Mouse (Mus musculus) G1E (cell line): ENCODE measurements around the gene 1810062G17Rik. TPM values are rescaled to one million over a fixed set of nuclear protein-coding genes. Genes with fewer than 3 reads are reported as not detected.

Source experiments
- ATAC-seq: 2 replicates; pipeline ENCODE4 v1.8.0; 2016; ENCODE audit warnings: mild to moderate bottlenecking; ENCODE audit not compliant: insufficient number of reproducible peaks, poor library complexity, low FRiP score, severe bottlenecking; ENCODE audit errors: extremely low read depth
- DNase-seq: peaks from one replicate; pipeline ENCODE4 v3.0.0; 2012; ENCODE audit warnings: low spot score
- H3K27me3 ChIP-seq: 2 replicates; pipeline ENCODE4 v1.6.1; 2012; ENCODE audit warnings: mild to moderate bottlenecking, low read length, inconsistent platforms; ENCODE audit not compliant: insufficient read depth
- H3K36me3 ChIP-seq: replicated peaks from 2 replicates; pipeline ENCODE3; 2012; ENCODE audit warnings: mild to moderate bottlenecking, inconsistent platforms
- H3K4me1 ChIP-seq: 2 replicates; pipeline ENCODE4 v1.6.1; 2012; ENCODE audit warnings: low read depth, low read length, inconsistent platforms, mixed read lengths; ENCODE audit not compliant: insufficient read depth
- H3K4me3 ChIP-seq: 2 replicates; pipeline ENCODE4 v1.5.1; 2012; ENCODE audit warnings: low read depth, mild to moderate bottlenecking, inconsistent platforms, low read length, moderate library complexity, mixed read lengths
- H3K9me3 ChIP-seq: replicated peaks from 2 replicates; pipeline ENCODE4 v1.6.1; 2012; ENCODE audit warnings: inconsistent platforms
- CTCF ChIP-seq: IDR thresholded peaks from 2 replicates; pipeline ENCODE4 v1.5.1; 2012; ENCODE audit warnings: low read depth, low read length, inconsistent platforms, mixed read lengths
- GATA1 ChIP-seq: IDR thresholded peaks from 2 replicates; pipeline ENCODE4 v1.6.1; 2012; ENCODE audit warnings: borderline replicate concordance, low read length, inconsistent platforms, mixed read lengths
- GATA2 ChIP-seq: IDR thresholded peaks from 2 replicates; pipeline ENCODE4 v1.6.1; 2012; ENCODE audit warnings: low read depth, low read length, inconsistent platforms, borderline replicate concordance
- POLR2AphosphoS5 ChIP-seq: IDR thresholded peaks from 2 replicates; pipeline ENCODE4 v1.6.1; 2012; ENCODE audit warnings: low read depth, low read length, inconsistent platforms; ENCODE audit not compliant: insufficient replicate concordance
- TAL1 ChIP-seq: conservative IDR thresholded peaks from 2 replicates; pipeline ENCODE4 v1.6.1; 2012; ENCODE audit warnings: low read depth, low read length, inconsistent platforms, mixed read lengths
- polyA plus RNA-seq: library from polyadenylated mRNA; stranded (reverse); fragments of >175 nt; gene quantifications from 2 replicates; pipeline ENCODE4 v1.2.3, GENCODE M21; 2012
- total RNA-seq, 2 experiments: library from RNA; stranded (forward) in 1 of 2; stranded (reverse) in 1 of 2; fragments of 200-1000 nt in 1 of 2; fragments of >200 nt in 1 of 2; fragmentation: Nextera tagmentation in 1 of 2; gene quantifications; 2 replicates each; pipeline ENCODE4 v1.2.3; 2014 to 2017

1810062G17Rik gene
- total and polyA plus RNA-seq, 3 experiments: 0.44 TPM; not detected in 2

- H3K27me3 ChIP-seq: no peaks in the 10 kb centered on the region
- ATAC-seq (no peak), DNase-seq (no peak)
- peaks cover 59% of the 10 kb centered on the region for H3K36me3 ChIP-seq
- H3K9me3 ChIP-seq: no peaks in the 10 kb centered on the region
- no peak overlapping the region for H3K4me3 ChIP-seq
- TF ChIP-seq GATA1 (no peak), TAL1 (no peak), POLR2AphosphoS5 (no peak), GATA2 (no peak), CTCF (no peak)
- peaks cover 38% of the 10 kb centered on the region for H3K4me1 ChIP-seq
These were observed 13.9 kb upstream of the 1810062G17Rik start for GRCm38 (mm10) chr3:36461819-36462218.

- TF ChIP-seq GATA1 (no peak), POLR2AphosphoS5 (no peak), GATA2 (no peak), CTCF (no peak)
- H3K4me3 ChIP-seq: no peak overlapping the region
- peaks cover 43% of the 10 kb centered on the region for H3K4me1 ChIP-seq
- ATAC-seq (no peak), DNase-seq (no peak)
- H3K27me3 ChIP-seq: no peaks in the 10 kb centered on the region
- H3K9me3 ChIP-seq: no peaks in the 10 kb centered on the region
- H3K36me3 ChIP-seq: peaks cover 57% of the 10 kb centered on the region
These were observed 13.4 kb upstream of the 1810062G17Rik start for GRCm38 (mm10) chr3:36462348-36462747.

GRCm38 (mm10) chr3:36465538-36465937, 10.2 kb upstream of the 1810062G17Rik start:
- Histone ChIP-seq H3K36me3 (peaks cover 43% of the 10 kb centered on the region), H3K9me3 (no peaks in the 10 kb centered on the region), H3K4me1 (peaks cover 67% of the 10 kb centered on the region), H3K4me3 (peak overlapping the region; percentile 62; the same call in 1 of the 2 replicates), H3K27me3 (no peaks in the 10 kb centered on the region)
- ATAC-seq: peak; percentile 83
- TF ChIP-seq GATA1: no peak
- no peak for TF ChIP-seq TAL1
- TF ChIP-seq POLR2AphosphoS5: no peak
- no peak for TF ChIP-seq GATA2
- TF ChIP-seq CTCF: no peak
- DNase-seq: peak; percentile 54

- Histone ChIP-seq H3K4me1 (peaks cover 70% of the 10 kb centered on the region), H3K4me3 (no peak overlapping the region)
- ATAC-seq: peak; percentile 37; the same call in 1 of the 2 replicates
These were observed 8.1 kb upstream of the 1810062G17Rik start for GRCm38 (mm10) chr3:36467632-36468031.

GRCm38 (mm10) chr3:36468871-36469270, 6.9 kb upstream of the 1810062G17Rik start:
- Histone ChIP-seq H3K36me3 (peaks cover 34% of the 10 kb centered on the region), H3K27me3 (no peaks in the 10 kb centered on the region), H3K9me3 (no peaks in the 10 kb centered on the region), H3K4me3 (no peak overlapping the region), H3K4me1 (peaks cover 77% of the 10 kb centered on the region)
- no peak for TF ChIP-seq GATA1
- TF ChIP-seq POLR2AphosphoS5: no peak
- TF ChIP-seq TAL1: no peak
- no peak for TF ChIP-seq CTCF
- TF ChIP-seq GATA2: no peak
- DNase-seq (no peak), ATAC-seq (no peak)

More at GRCm38 (mm10) chr3:36467632-36468031, 8.1 kb upstream of the 1810062G17Rik start:
- no peaks in the 10 kb centered on the region for H3K9me3 ChIP-seq
- no peak for TF ChIP-seq GATA2
- no peak for TF ChIP-seq GATA1
- no peak for TF ChIP-seq POLR2AphosphoS5
- no peak for TF ChIP-seq CTCF
- TF ChIP-seq TAL1: no peak
- no peaks in the 10 kb centered on the region for H3K27me3 ChIP-seq
- DNase-seq: no peak
- peaks cover 41% of the 10 kb centered on the region for H3K36me3 ChIP-seq

- Histone ChIP-seq H3K9me3 (no peaks in the 10 kb centered on the region), H3K27me3 (no peaks in the 10 kb centered on the region), H3K4me1 (peaks cover 74% of the 10 kb centered on the region), H3K36me3 (peaks cover 22% of the 10 kb centered on the region), H3K4me3 (no peak overlapping the region)
- no peak for ATAC-seq
- TF ChIP-seq GATA2: no peak
- no peak for TF ChIP-seq GATA1
- TF ChIP-seq CTCF: no peak
- TF ChIP-seq TAL1: no peak
- TF ChIP-seq POLR2AphosphoS5: no peak
- no peak for DNase-seq
These were observed 3.9 kb upstream of the 1810062G17Rik start for GRCm38 (mm10) chr3:36471856-36472255.
